Mouse (Mus musculus): ENCODE measurements at regions not wholly inside any gene's neighbourhood (a gene's known extent, or its start where the extent isn't known, plus 50 kb on each side); places are given as distances from the start of the nearest gene placed in this dataset.

GRCm38 (mm10) chr10:8978595-8978994 lies 92.7 kb upstream of the Sash1 start:
- intact Hi-C loops (cut with DNase I) = loop anchor here (10.0 kb wide), 1 partner anchor 184 kb away; no protein-coding TSS in a partner anchor
- no peak for DNase-seq (ENCODE audit: extremely low spot score in 1 of 2, low spot score in 2 of 2)

GRCm38 (mm10) chr10:8973934-8974333 lies 88.1 kb upstream of the Sash1 start:
- intact Hi-C loops (cut with DNase I) = loop anchor here (10.0 kb wide), 1 partner anchor 179 kb away; no protein-coding TSS in a partner anchor
- no peak for DNase-seq (ENCODE audit: extremely low spot score in 1 of 2, low spot score in 2 of 2)

- intact Hi-C loops (cut with DNase I) = loop anchor here (10.0 kb wide), 1 partner anchor 178 kb away; no protein-coding TSS in a partner anchor
Observed at GRCm38 (mm10) chr10:8972789-8973551, 87.1 kb upstream of the Sash1 start.

GRCm38 (mm10) chr10:8970807-8971206 lies 84.9 kb upstream of the Sash1 start:
- intact Hi-C loops (cut with DNase I) = loop anchor here (10.0 kb wide), 1 partner anchor 176 kb away; no protein-coding TSS in a partner anchor
- DNase-seq (ENCODE audit: extremely low spot score in 1 of 2, low spot score in 2 of 2) = no peak

More at GRCm38 (mm10) chr10:8972789-8973551, 87.1 kb upstream of the Sash1 start:
- DNase-seq (ENCODE audit: extremely low spot score in 1 of 2, low spot score in 2 of 2) = peak in 1 of 2 experiments; percentile 29

GRCm38 (mm10) chr10:8969586-8969985 lies 83.7 kb upstream of the Sash1 start:
- intact Hi-C loops (cut with DNase I) = no loop called here
- no peak for DNase-seq (ENCODE audit: extremely low spot score in 1 of 2, low spot score in 2 of 2)

GRCm38 (mm10) chr10:8969016-8969415 lies 83.1 kb upstream of the Sash1 start:
- intact Hi-C loops (cut with DNase I) = no loop called here
- DNase-seq (ENCODE audit: extremely low spot score in 1 of 2, low spot score in 2 of 2) = peak in 1 of 2 experiments; percentile 48

GRCm38 (mm10) chr10:8968276-8968923 lies 82.5 kb upstream of the Sash1 start:
- intact Hi-C loops (cut with DNase I) = no loop called here
- peak in 1 of 2 experiments; percentile 67 for DNase-seq (ENCODE audit: extremely low spot score in 1 of 2, low spot score in 2 of 2)

- intact Hi-C loops (cut with DNase I) = no loop called here
- DNase-seq (ENCODE audit: extremely low spot score in 1 of 2, low spot score in 2 of 2) = no peak
Observed at GRCm38 (mm10) chr10:8962921-8963320, 77.1 kb upstream of the Sash1 start.

GRCm38 (mm10) chr10:8960964-8961675 lies 75.2 kb upstream of the Sash1 start:
- no peak for DNase-seq (ENCODE audit: extremely low spot score in 1 of 2, low spot score in 2 of 2)
- intact Hi-C loops (cut with DNase I) = no loop called here

GRCm38 (mm10) chr10:8960275-8960960 lies 74.5 kb upstream of the Sash1 start:
- intact Hi-C loops (cut with DNase I) = no loop called here
- no peak for DNase-seq (ENCODE audit: extremely low spot score in 1 of 2, low spot score in 2 of 2)

- intact Hi-C loops (cut with DNase I) = no loop called here
- DNase-seq (ENCODE audit: extremely low spot score in 1 of 2, low spot score in 2 of 2) = peak in 1 of 2 experiments; percentile 27
Observed at GRCm38 (mm10) chr10:8955499-8956211, 69.8 kb upstream of the Sash1 start.

GRCm38 (mm10) chr10:8954003-8954402 lies 68.1 kb upstream of the Sash1 start:
- intact Hi-C loops (cut with DNase I) = no loop called here
- no peak for DNase-seq (ENCODE audit: extremely low spot score in 1 of 2, low spot score in 2 of 2)

GRCm38 (mm10) chr10:8952922-8953321 lies 67.1 kb upstream of the Sash1 start:
- no peak for DNase-seq (ENCODE audit: extremely low spot score in 1 of 2, low spot score in 2 of 2)
- intact Hi-C loops (cut with DNase I) = no loop called here

- DNase-seq (ENCODE audit: extremely low spot score in 1 of 2, low spot score in 2 of 2) = no peak
- intact Hi-C loops (cut with DNase I) = no loop called here
Observed at GRCm38 (mm10) chr10:8951937-8952336, 66.1 kb upstream of the Sash1 start.

GRCm38 (mm10) chr10:8951236-8951825 lies 65.5 kb upstream of the Sash1 start:
- DNase-seq (ENCODE audit: extremely low spot score in 1 of 2, low spot score in 2 of 2) = no peak
- intact Hi-C loops (cut with DNase I) = no loop called here

- intact Hi-C loops (cut with DNase I) = no loop called here
- no peak for DNase-seq (ENCODE audit: extremely low spot score in 1 of 2, low spot score in 2 of 2)
Observed at GRCm38 (mm10) chr10:8948227-8948626, 62.4 kb upstream of the Sash1 start.

GRCm38 (mm10) chr10:8945195-8945751 lies 59.4 kb upstream of the Sash1 start:
- intact Hi-C loops (cut with DNase I) = no loop called here
- no peak for DNase-seq (ENCODE audit: extremely low spot score in 1 of 2, low spot score in 2 of 2)

GRCm38 (mm10) chr10:8944586-8944985 lies 58.7 kb upstream of the Sash1 start:
- intact Hi-C loops (cut with DNase I) = no loop called here
- DNase-seq (ENCODE audit: extremely low spot score in 1 of 2, low spot score in 2 of 2) = no peak
